Mouse (Mus musculus): ENCODE results near the gene Wbp11.

DNA sequence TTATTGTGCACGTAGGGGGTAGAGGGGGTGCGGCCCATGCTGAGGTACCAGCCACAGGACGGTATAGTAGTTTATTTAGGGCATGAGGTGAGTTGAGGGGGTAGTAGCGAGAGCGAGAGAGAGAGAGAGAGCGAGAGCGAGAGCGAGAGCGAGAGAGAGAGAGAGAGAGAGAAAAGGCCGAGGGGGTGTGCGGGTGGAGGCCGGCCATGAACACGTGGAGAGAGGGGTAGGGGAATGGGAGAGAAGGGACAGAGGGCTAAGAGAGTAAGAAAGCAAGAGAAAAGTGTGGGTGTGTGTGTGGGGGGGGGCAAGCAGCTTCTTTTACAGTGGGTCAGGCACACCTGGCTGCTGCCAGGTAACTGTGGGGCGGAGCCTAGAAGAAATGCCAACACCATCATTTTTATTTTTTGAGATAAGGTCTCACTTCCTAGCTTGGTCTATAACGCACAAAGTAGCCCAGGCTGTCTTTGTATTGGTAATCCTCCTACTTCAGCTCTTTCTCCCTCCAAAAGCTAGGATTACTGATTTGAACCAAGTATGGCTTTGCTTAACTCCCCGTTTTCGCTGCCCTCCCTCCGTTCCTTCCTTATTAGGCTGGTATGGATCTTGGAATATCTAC, 20.5 kb downstream of the Wbp11 start:
- TF ChIP-seq CTCF (IDR thresholded peaks at IDR 0.05; ENCODE audit: borderline replicate concordance, control insufficient read depth, extremely low read depth, insufficient read depth, low read length, poor library complexity), result no peak
- TF ChIP-seq POLR2A (IDR thresholded peaks at IDR 0.05; ENCODE audit: control insufficient read depth, extremely low read depth, insufficient read depth, low read length, poor library complexity), result no peak
